Mouse (Mus musculus): Measurements from ENCODE around the gene Fancc.

GRCm38 (mm10) chr13:63512411-63512810 lies 15.3 kb upstream of the Fancc start:
- TF ChIP-seq CTCF (IDR thresholded peaks at IDR 0.05; ENCODE audit: low read depth, low read length): no peak
- no peak for TF ChIP-seq POLR2A (IDR thresholded peaks at IDR 0.05; ENCODE audit: extremely low read depth, insufficient read depth, low read length)
